Mouse (Mus musculus) cerebellum, adult 2 months (tissue): ENCODE data around the gene Neb.

ENCODE experiments used
- CTCF ChIP-seq: fragments of 200-500 bp; IDR thresholded peaks from 2 replicates; pipeline ENCODE4 v1.5.1; 2011; ENCODE audit warnings: low read depth, mild to moderate bottlenecking, control low read depth, low read length, moderate library complexity, borderline replicate concordance; ENCODE audit not compliant: insufficient read depth
- POLR2A ChIP-seq: fragments of 200-500 bp; IDR thresholded peaks from 2 replicates; pipeline ENCODE4 v1.6.1; 2011; ENCODE audit warnings: low read length, control low read depth, borderline replicate concordance; ENCODE audit not compliant: insufficient read depth

- TF ChIP-seq POLR2A (no peak), CTCF (no peak)
Measured at GRCm38 (mm10) chr2:52423611-52424247, 45.5 kb upstream of the Neb start.
